Comparison of ENCODE assay signal across 8 mouse cellular contexts in genomic region chr8:84909162-84909767, GRCm38 (mm10). TPM values are rescaled to one million over a fixed set of nuclear protein-coding genes. Genes with fewer than 3 reads are reported as not detected.
A peak's percentile ranks its signal among the peaks of the same experiment; 100 is the strongest.
DNase-seq lines count a peak whose midpoint lies in the region; ATAC-seq and TF ChIP-seq lines count a peak whose summit lies in the region.

No protein-coding gene starts in this region.

- no peak for ATAC-seq in kidney, embryonic 14.5 days (ENCODE audit: low FRiP score, low TSS enrichment)
- ATAC-seq in midbrain, embryonic 11.5 days (ENCODE audit: low FRiP score) = no peak

- intact Hi-C loops in left cerebral cortex, postnatal 10 days (cut with DNase I) = no loop called here

- H3K4me1 ChIP-seq in kidney, embryonic 14.5 days (ENCODE audit: control insufficient read depth, insufficient read depth, low read length) = peaks cover 12% of the 10 kb centered on the region
- peaks cover 5% of the 10 kb centered on the region for H3K4me1 ChIP-seq in bone marrow, adult 2 months (ENCODE audit: control insufficient read depth, insufficient read depth, low read length)
- H3K4me1 ChIP-seq in hindbrain, embryonic 10.5 days (replicated peaks) = peaks cover 35% of the 10 kb centered on the region
- H3K4me1 ChIP-seq in midbrain, embryonic 11.5 days (ENCODE audit: control insufficient read depth, insufficient read depth, low read length) = peaks cover 13% of the 10 kb centered on the region

- TF ChIP-seq CTCF in bone marrow, adult 2 months (IDR thresholded peaks at IDR 0.05; ENCODE audit: control insufficient read depth, insufficient read depth, low read length) = no peak

- H3K9me3 ChIP-seq in kidney, embryonic 14.5 days (ENCODE audit: control insufficient read depth, low read length) = peaks cover 3% of the 10 kb centered on the region; the same call in 1 of the 2 replicates
- 0 out of 2 replicates have a peak, but pooled peaks cover 4% of the 10 kb centered on the region for H3K9me3 ChIP-seq in hindbrain, embryonic 10.5 days
- no peaks in the 10 kb centered on the region for H3K9me3 ChIP-seq in midbrain, embryonic 11.5 days (ENCODE audit: control insufficient read depth, low read length)

- H3K9ac ChIP-seq in kidney, embryonic 14.5 days (ENCODE audit: low read depth, low read length) = peak overlapping the region; percentile 65
- H3K9ac ChIP-seq in midbrain, embryonic 11.5 days (ENCODE audit: low read length) = peak overlapping the region; percentile 67

- peak overlapping the region; percentile 82 for H3K4me2 ChIP-seq in kidney, embryonic 14.5 days (replicated peaks; ENCODE audit: low read depth, low read length)
- peak overlapping the region; percentile 84 for H3K4me2 ChIP-seq in midbrain, embryonic 11.5 days

- H3K4me3 ChIP-seq in kidney, embryonic 14.5 days (ENCODE audit: low read length) = peak overlapping the region; percentile 58
- H3K4me3 ChIP-seq in bone marrow, adult 2 months (replicated peaks; ENCODE audit: control insufficient read depth, low read depth, low read length) = peak overlapping the region; percentile 72
- peak overlapping the region; percentile 62 for H3K4me3 ChIP-seq in hindbrain, embryonic 10.5 days
- H3K4me3 ChIP-seq in midbrain, embryonic 11.5 days (ENCODE audit: low read depth, low read length) = peak overlapping the region; percentile 40

- DNase-seq in kidney, postnatal 10 days = no peak
- no peak for DNase-seq in hindbrain, embryonic 10.5 days (ENCODE audit: low spot score)
- no peak for DNase-seq in midbrain, embryonic 11.5 days (ENCODE audit: low spot score, missing footprints)
- no peak for DNase-seq in right cerebral cortex, adult 18-20 months
- no peak for DNase-seq in left cerebral cortex, postnatal 10 days (ENCODE audit: extremely low spot score in 1 of 2, low spot score in 2 of 2)
- DNase-seq in ovary, postnatal 10 days (ENCODE audit: low spot score) = no peak

- no peak overlapping the region for H3K27ac ChIP-seq in kidney, embryonic 14.5 days (ENCODE audit: low read depth, low read length)
- peak overlapping the region; percentile 90 for H3K27ac ChIP-seq in bone marrow, adult 2 months (ENCODE audit: control insufficient read depth, insufficient read depth, low read depth, low read length, poor library complexity)
- H3K27ac ChIP-seq in hindbrain, embryonic 10.5 days = peak overlapping the region; percentile 83; the same call in 1 of the 2 replicates
- H3K27ac ChIP-seq in midbrain, embryonic 11.5 days (ENCODE audit: low read depth, low read length) = no peak overlapping the region

- peaks cover 36% of the 10 kb centered on the region for H3K27me3 ChIP-seq in kidney, embryonic 14.5 days (ENCODE audit: control insufficient read depth, insufficient read depth, low read length)
- H3K27me3 ChIP-seq in hindbrain, embryonic 10.5 days (ENCODE audit: insufficient read depth, poor library complexity, severe bottlenecking) = peaks cover 71% of the 10 kb centered on the region
- H3K27me3 ChIP-seq in midbrain, embryonic 11.5 days (ENCODE audit: control insufficient read depth, insufficient read depth, low read length) = peaks cover 42% of the 10 kb centered on the region

- no peak for TF ChIP-seq POLR2A in bone marrow, adult 2 months (IDR thresholded peaks at IDR 0.05; ENCODE audit: borderline replicate concordance, control insufficient read depth, low read depth, low read length)

- H3K36me3 ChIP-seq in kidney, embryonic 14.5 days (ENCODE audit: control insufficient read depth, insufficient read depth, low read length) = no peaks in the 10 kb centered on the region
- peaks cover 15% of the 10 kb centered on the region; the same call in 1 of the 2 replicates for H3K36me3 ChIP-seq in hindbrain, embryonic 10.5 days
- no peaks in the 10 kb centered on the region for H3K36me3 ChIP-seq in midbrain, embryonic 11.5 days (ENCODE audit: control insufficient read depth, insufficient read depth, low read length)

- whole genome bisulfite sequencing in kidney, embryonic 14.5 days = 47% methylated on average over 20 of the region's 20 CpGs
- 38% methylated on average over 20 of the region's 20 CpGs for WGBS in bone marrow, adult 2 months
- 49% methylated on average over 20 of the region's 20 CpGs for WGBS in hindbrain, embryonic 10.5 days
- 50% methylated on average over 20 of the region's 20 CpGs for WGBS in midbrain, embryonic 11.5 days

RNA-seq across cellular contexts. Expression of gene Dnase2a, which starts 0.9 kb away (rescaled TPM):
- 10.8 and 12.1 TPM in 2 replicates for polyA plus RNA-seq in kidney, embryonic 14.5 days (2014; fragmentation: Nextera tagmentation; extraction: Ambion mirVana)
- 35.0 and 54.0 TPM in 2 replicates for polyA plus RNA-seq in bone marrow, adult 2 months (2011; ENCODE audit: insufficient read depth, insufficient read length, low replicate concordance, missing spikeins)
- polyA plus RNA-seq in hindbrain, embryonic 10.5 days (2016; fragmentation: Nextera tagmentation; extraction: Ambion mirVana) = 5.8 and 6.6 TPM in 2 replicates
- 4.3 and 4.6 TPM in 2 replicates for polyA plus RNA-seq in midbrain, embryonic 11.5 days (2014; fragmentation: Nextera tagmentation; extraction: Ambion mirVana)
- total RNA-seq in left cerebral cortex, postnatal 10 days (2021) = 1 to 10 TPM; 2.5 to 2.9 TPM

RNA-seq across cellular contexts. Expression of gene Klf1, which starts 7.5 kb away (rescaled TPM):
- 1.2 and 1.7 TPM in 2 replicates for polyA plus RNA-seq in kidney, embryonic 14.5 days (2014; fragmentation: Nextera tagmentation; extraction: Ambion mirVana)
- polyA plus RNA-seq in bone marrow, adult 2 months (2011; ENCODE audit: insufficient read depth, insufficient read length, low replicate concordance, missing spikeins) = 142 and 168 TPM in 2 replicates
- 18.2 and 21.5 TPM in 2 replicates for polyA plus RNA-seq in hindbrain, embryonic 10.5 days (2016; fragmentation: Nextera tagmentation; extraction: Ambion mirVana)
- polyA plus RNA-seq in midbrain, embryonic 11.5 days (2014; fragmentation: Nextera tagmentation; extraction: Ambion mirVana) = 13.7 and 14.4 TPM in 2 replicates
- total RNA-seq in left cerebral cortex, postnatal 10 days (2021) = not detected

RNA-seq across cellular contexts. Expression of gene Gcdh, which starts 15.5 kb away (rescaled TPM):
- polyA plus RNA-seq in kidney, embryonic 14.5 days (2014; fragmentation: Nextera tagmentation; extraction: Ambion mirVana) = 28.6 and 43.3 TPM in 2 replicates
- polyA plus RNA-seq in bone marrow, adult 2 months (2011; ENCODE audit: insufficient read depth, insufficient read length, low replicate concordance, missing spikeins) = 19.1 and 33.0 TPM in 2 replicates
- polyA plus RNA-seq in hindbrain, embryonic 10.5 days (2016; fragmentation: Nextera tagmentation; extraction: Ambion mirVana) = 35.5 and 43.4 TPM in 2 replicates
- polyA plus RNA-seq in midbrain, embryonic 11.5 days (2014; fragmentation: Nextera tagmentation; extraction: Ambion mirVana) = 24.6 and 31.8 TPM in 2 replicates
- 10 to 100 TPM; 29.4 to 36.6 TPM for total RNA-seq in left cerebral cortex, postnatal 10 days (2021)

RNA-seq across cellular contexts. Expression of gene Mast1, which starts 27.9 kb away (rescaled TPM):
- 0.21 and 0.35 TPM in 2 replicates for polyA plus RNA-seq in kidney, embryonic 14.5 days (2014; fragmentation: Nextera tagmentation; extraction: Ambion mirVana)
- not detected in 2 replicates for polyA plus RNA-seq in bone marrow, adult 2 months (2011; ENCODE audit: insufficient read depth, insufficient read length, low replicate concordance, missing spikeins)
- 5.0 and 12.7 TPM in 2 replicates for polyA plus RNA-seq in hindbrain, embryonic 10.5 days (2016; fragmentation: Nextera tagmentation; extraction: Ambion mirVana)
- polyA plus RNA-seq in midbrain, embryonic 11.5 days (2014; fragmentation: Nextera tagmentation; extraction: Ambion mirVana) = 8.8 and 10.2 TPM in 2 replicates
- total RNA-seq in left cerebral cortex, postnatal 10 days (2021) = 100 to 1,000 TPM; 183 to 187 TPM

RNA-seq across cellular contexts. Expression of gene Syce2, which starts 37.4 kb away (rescaled TPM):
- 73.0 and 98.4 TPM in 2 replicates for polyA plus RNA-seq in kidney, embryonic 14.5 days (2014; fragmentation: Nextera tagmentation; extraction: Ambion mirVana)
- polyA plus RNA-seq in bone marrow, adult 2 months (2011; ENCODE audit: insufficient read depth, insufficient read length, low replicate concordance, missing spikeins) = 32.6 and 36.7 TPM in 2 replicates
- 61.5 and 67.1 TPM in 2 replicates for polyA plus RNA-seq in hindbrain, embryonic 10.5 days (2016; fragmentation: Nextera tagmentation; extraction: Ambion mirVana)
- polyA plus RNA-seq in midbrain, embryonic 11.5 days (2014; fragmentation: Nextera tagmentation; extraction: Ambion mirVana) = 53.2 and 58.8 TPM in 2 replicates
- total RNA-seq in left cerebral cortex, postnatal 10 days (2021) = 10 to 100 TPM; 19.3 to 22.8 TPM

Comparison
In these comparisons a context has a peak if more than half of its experiments do, and no peak if none do; other contexts are left out.
1. H3K27ac ChIP-seq: peak in bone marrow, adult 2 months (single experiment) and hindbrain, embryonic 10.5 days (single experiment); none in kidney, embryonic 14.5 days (single experiment) and midbrain, embryonic 11.5 days (single experiment).
2. Peak in every context shown above with its lines, with median percentiles within 50 percentile points of each other: H3K4me3 ChIP-seq.